Mouse (Mus musculus): Measurements from ENCODE around the gene Schip1. TPM values are rescaled to one million over a fixed set of nuclear protein-coding genes. Genes with fewer than 3 reads are reported as not detected.
"Not testable (repeated sequence)": the region's sequence is repeated elsewhere in the genome, so short reads cannot be mapped to it uniquely, and the experiment has no call there.

Schip1 gene
- polyA plus RNA-seq, 1 experiment = 2.5 TPM

DNA sequence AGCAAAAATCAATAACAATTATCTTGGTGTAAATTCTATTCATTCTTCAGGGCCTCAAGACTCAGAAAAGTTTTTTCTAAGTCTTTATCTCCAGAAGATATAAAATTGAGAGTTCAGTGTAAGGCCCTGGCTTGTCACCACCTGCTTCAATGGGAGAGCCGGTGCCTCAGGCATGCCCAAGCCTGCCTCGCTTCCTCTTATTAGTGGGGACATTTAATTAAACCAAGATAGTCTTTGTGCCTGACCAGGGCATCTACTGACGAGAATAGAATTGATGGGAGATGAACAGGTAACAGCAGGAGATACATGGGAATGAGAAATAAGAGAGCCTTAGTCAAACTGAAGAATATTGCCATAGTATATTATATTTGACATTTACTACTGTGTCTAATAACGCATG is 27.5 kb downstream of the Schip1 start:
- TF ChIP-seq CTCF (IDR thresholded peaks at IDR 0.05; ENCODE audit: control insufficient read depth, insufficient read depth, insufficient replicate concordance, low read depth, low read length) (no peak), POLR2A (IDR thresholded peaks at IDR 0.05; ENCODE audit: control insufficient read depth, low read depth, low read length) (no peak)
- no peak overlapping the region for H3K27ac ChIP-seq (ENCODE audit: control insufficient read depth, insufficient read depth, low read depth, low read length)
- H3K4me3 ChIP-seq (ENCODE audit: control insufficient read depth, low read depth, low read length) = no peak overlapping the region
- H3K27me3 ChIP-seq (ENCODE audit: control insufficient read depth, insufficient read depth, low read length) = no peaks in the 10 kb centered on the region
- H3K36me3 ChIP-seq (ENCODE audit: control insufficient read depth, insufficient read depth, low read length) = no peaks in the 10 kb centered on the region
- H3K4me1 ChIP-seq (ENCODE audit: control insufficient read depth, insufficient read depth, low read length) = no peaks in the 10 kb centered on the region

DNA sequence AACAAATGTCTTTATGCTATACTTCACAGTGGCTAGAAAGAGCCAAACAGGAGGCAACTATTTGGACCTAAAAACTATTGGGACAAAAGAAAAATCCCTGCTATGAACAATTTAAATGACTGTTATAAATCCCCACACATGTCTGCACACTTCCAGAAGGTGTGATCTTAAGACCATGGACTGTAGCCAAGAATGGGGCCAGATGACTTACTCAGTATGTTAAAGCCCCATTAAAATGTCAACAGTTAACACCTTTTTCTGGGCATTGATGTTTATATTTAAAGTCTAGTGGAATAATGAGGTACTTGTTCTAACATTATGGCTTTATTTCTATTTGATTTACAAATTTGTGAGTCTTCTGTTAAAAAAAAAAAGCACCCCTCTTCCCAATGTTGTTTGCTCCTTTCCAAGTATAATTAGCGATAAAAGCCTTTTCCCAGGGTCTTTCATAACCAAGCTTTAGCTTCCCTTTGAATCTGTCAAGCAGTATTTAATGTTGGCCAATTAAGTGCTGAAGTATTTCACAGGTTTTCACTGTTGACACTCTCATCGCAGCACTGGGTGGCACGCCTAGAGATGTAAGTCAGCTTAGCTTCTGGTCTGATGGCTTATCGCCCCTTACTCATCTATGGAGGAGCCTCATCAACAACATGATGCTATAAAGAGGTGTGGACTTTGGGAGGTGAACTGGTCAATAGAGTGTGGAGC is 32.3 kb downstream of the Schip1 start:
- Histone ChIP-seq H3K27me3 (ENCODE audit: control insufficient read depth, insufficient read depth, low read length) (no peaks in the 10 kb centered on the region), H3K27ac (ENCODE audit: control insufficient read depth, insufficient read depth, low read depth, low read length) (no peak overlapping the region), H3K36me3 (ENCODE audit: control insufficient read depth, insufficient read depth, low read length) (no peaks in the 10 kb centered on the region), H3K4me3 (ENCODE audit: control insufficient read depth, low read depth, low read length) (no peak overlapping the region), H3K4me1 (ENCODE audit: control insufficient read depth, insufficient read depth, low read length) (no peaks in the 10 kb centered on the region)
- TF ChIP-seq POLR2A (IDR thresholded peaks at IDR 0.05; ENCODE audit: control insufficient read depth, low read depth, low read length) = no peak

DNA sequence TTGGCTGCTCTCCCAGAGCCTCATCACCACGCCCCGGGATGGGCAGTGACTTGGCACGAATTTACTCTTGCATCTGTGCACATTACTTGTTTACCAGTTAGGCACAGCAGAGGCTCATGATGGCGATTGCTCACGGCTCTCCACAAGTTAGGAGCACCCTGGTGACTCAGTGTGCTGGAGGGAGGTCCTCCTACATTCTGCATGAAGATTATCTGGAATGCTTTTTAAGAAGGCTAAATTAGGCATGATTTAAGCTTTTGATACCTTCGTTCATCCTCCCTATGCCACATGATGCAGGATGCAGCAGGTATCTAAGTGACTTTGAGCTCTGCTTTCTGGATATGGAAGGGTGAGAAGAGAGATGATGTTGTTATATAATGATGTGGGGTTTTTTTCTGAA is 35.0 kb downstream of the Schip1 start:
- not testable (repeated sequence) for H3K36me3 ChIP-seq (ENCODE audit: control insufficient read depth, insufficient read depth, low read length); H3K27me3 ChIP-seq (ENCODE audit: control insufficient read depth, insufficient read depth, low read length); H3K4me1 ChIP-seq (ENCODE audit: control insufficient read depth, insufficient read depth, low read length)

DNA sequence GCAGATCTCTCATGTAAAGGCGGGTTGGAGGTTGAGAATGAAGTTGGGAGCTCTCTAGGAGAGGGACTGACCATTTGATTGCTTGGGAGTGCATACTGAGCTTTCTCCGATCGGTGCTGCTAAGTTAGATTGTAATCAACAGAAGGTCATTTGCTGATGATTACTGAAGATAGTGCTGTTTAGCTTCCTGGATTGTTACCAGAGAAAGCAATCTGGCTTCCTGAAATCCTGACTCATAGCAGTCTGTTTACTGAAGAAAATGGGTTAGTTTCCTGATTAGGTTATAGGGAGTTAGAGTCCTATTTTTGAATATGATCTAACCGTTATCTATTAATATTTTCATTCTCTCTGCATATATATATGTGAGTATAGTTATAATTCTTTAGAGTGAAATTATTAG is 36.7 kb downstream of the Schip1 start:
- H3K36me3 ChIP-seq (ENCODE audit: control insufficient read depth, insufficient read depth, low read length) = no peaks in the 10 kb centered on the region
- H3K4me1 ChIP-seq (ENCODE audit: control insufficient read depth, insufficient read depth, low read length) = no peaks in the 10 kb centered on the region
- H3K27me3 ChIP-seq (ENCODE audit: control insufficient read depth, insufficient read depth, low read length) = no peaks in the 10 kb centered on the region
- H3K27ac ChIP-seq (ENCODE audit: control insufficient read depth, insufficient read depth, low read depth, low read length) = no peak overlapping the region
- no peak overlapping the region for H3K4me3 ChIP-seq (ENCODE audit: control insufficient read depth, low read depth, low read length)
- TF ChIP-seq POLR2A (IDR thresholded peaks at IDR 0.05; ENCODE audit: control insufficient read depth, low read depth, low read length) (no peak), CTCF (IDR thresholded peaks at IDR 0.05; ENCODE audit: control insufficient read depth, insufficient read depth, insufficient replicate concordance, low read depth, low read length) (no peak)

More for the DNA sequence above, 35.0 kb downstream of the Schip1 start:
- not testable (repeated sequence) for H3K4me3 ChIP-seq (ENCODE audit: control insufficient read depth, low read depth, low read length); H3K27ac ChIP-seq (ENCODE audit: control insufficient read depth, insufficient read depth, low read depth, low read length)

DNA sequence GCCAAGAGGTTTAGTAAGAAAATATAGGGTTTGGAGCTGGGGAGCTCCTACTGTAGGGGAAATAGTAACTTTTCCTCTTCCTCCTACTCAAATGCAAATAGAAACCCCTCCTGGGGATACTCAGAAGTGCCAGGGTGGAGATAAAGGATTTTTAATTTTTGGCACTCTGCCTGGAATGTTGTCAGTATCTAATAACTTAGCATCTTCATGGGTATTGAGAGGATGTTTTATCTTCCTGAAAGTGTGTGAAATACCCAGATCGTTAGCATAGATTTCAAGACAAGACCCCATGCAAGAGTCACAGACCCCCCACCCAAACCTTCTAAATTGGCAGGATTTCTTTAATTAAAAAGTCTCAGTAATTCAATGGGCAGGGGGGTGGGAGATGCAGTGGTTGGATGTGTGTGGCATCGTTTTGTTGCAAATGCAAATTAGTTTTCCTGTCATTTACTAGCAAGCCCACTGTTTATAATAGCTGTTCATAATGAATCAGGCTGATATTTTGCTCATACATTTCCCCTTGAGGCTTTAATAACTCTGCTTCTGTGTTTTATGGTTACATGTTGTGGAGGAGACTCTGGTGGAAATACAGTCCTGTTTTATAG is 40.6 kb downstream of the Schip1 start:
- Histone ChIP-seq H3K36me3 (ENCODE audit: control insufficient read depth, insufficient read depth, low read length) (no peaks in the 10 kb centered on the region), H3K27me3 (ENCODE audit: control insufficient read depth, insufficient read depth, low read length) (no peaks in the 10 kb centered on the region), H3K4me1 (ENCODE audit: control insufficient read depth, insufficient read depth, low read length) (no peaks in the 10 kb centered on the region), H3K27ac (ENCODE audit: control insufficient read depth, insufficient read depth, low read depth, low read length) (no peak overlapping the region), H3K4me3 (ENCODE audit: control insufficient read depth, low read depth, low read length) (no peak overlapping the region)
- no peak for TF ChIP-seq CTCF (IDR thresholded peaks at IDR 0.05; ENCODE audit: control insufficient read depth, insufficient read depth, insufficient replicate concordance, low read depth, low read length)
- no peak for TF ChIP-seq POLR2A (IDR thresholded peaks at IDR 0.05; ENCODE audit: control insufficient read depth, low read depth, low read length)

DNA sequence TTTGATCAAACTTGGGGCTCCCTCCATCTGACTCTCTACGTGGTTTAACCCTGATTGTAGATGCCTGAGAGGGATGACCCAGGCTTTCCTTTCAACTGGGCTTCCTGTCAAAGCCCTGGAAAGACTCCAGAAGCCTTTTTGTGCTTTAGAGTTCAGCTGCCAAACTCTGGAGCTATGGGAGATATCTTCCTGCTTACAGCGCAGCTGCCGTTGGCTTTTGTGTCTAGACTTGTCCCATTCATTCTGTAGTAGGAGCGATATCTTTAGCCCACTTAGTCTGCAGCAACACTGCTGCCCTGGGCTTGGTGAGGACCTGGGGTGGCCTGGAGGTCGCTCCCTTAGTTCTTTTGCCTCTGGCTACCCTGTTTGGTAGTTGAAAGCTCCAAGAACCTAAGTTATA is 56.7 kb downstream of the Schip1 start:
- H3K27me3 ChIP-seq (ENCODE audit: control insufficient read depth, insufficient read depth, low read length) = no peaks in the 10 kb centered on the region
- H3K36me3 ChIP-seq (ENCODE audit: control insufficient read depth, insufficient read depth, low read length) = no peaks in the 10 kb centered on the region
- H3K27ac ChIP-seq (ENCODE audit: control insufficient read depth, insufficient read depth, low read depth, low read length) = no peak overlapping the region
- H3K4me1 ChIP-seq (ENCODE audit: control insufficient read depth, insufficient read depth, low read length) = no peaks in the 10 kb centered on the region
- H3K4me3 ChIP-seq (ENCODE audit: control insufficient read depth, low read depth, low read length) = no peak overlapping the region
- no peak for TF ChIP-seq CTCF (IDR thresholded peaks at IDR 0.05; ENCODE audit: control insufficient read depth, insufficient read depth, insufficient replicate concordance, low read depth, low read length)
- TF ChIP-seq POLR2A (IDR thresholded peaks at IDR 0.05; ENCODE audit: control insufficient read depth, low read depth, low read length) = no peak

DNA sequence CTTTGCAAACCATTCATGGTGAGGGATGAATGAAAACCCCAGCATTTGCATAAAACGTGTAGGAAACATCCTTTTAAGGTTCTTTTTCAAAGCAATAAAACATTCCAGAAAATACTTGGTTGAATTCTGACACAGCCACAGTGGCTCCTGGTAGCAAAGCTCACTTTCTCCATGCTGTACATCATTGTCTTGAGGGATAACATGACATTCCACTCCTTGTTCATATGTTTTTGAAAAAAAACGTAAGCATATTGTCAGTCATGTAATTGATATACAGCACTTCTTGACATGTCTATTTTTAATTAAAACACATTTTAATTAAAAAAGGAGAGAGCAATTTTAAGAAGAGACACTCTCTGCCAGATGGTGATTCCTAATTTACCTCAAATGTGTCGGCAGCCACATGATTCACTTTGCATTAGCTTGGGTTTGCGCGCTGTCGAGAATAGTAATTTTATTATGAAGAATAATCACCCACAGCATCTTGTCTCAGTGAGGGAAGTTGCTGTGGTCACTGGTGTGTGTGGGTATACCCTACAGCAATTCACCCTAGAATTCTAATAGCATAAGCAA is 61.8 kb downstream of the Schip1 start:
- Histone ChIP-seq H3K4me3 (ENCODE audit: control insufficient read depth, low read depth, low read length) (no peak overlapping the region), H3K27me3 (ENCODE audit: control insufficient read depth, insufficient read depth, low read length) (no peaks in the 10 kb centered on the region), H3K27ac (ENCODE audit: control insufficient read depth, insufficient read depth, low read depth, low read length) (no peak overlapping the region), H3K36me3 (ENCODE audit: control insufficient read depth, insufficient read depth, low read length) (no peaks in the 10 kb centered on the region), H3K4me1 (ENCODE audit: control insufficient read depth, insufficient read depth, low read length) (no peaks in the 10 kb centered on the region)
- no peak for TF ChIP-seq POLR2A (IDR thresholded peaks at IDR 0.05; ENCODE audit: control insufficient read depth, low read depth, low read length)
- TF ChIP-seq CTCF (IDR thresholded peaks at IDR 0.05; ENCODE audit: control insufficient read depth, insufficient read depth, insufficient replicate concordance, low read depth, low read length) = no peak

All from testis, adult 2 months (tissue).